Mouse (Mus musculus) hindbrain, postnatal 0 days (tissue): Measurements from ENCODE around the gene Itch. TPM values are rescaled to one million over a fixed set of nuclear protein-coding genes. Genes with fewer than 3 reads are reported as not detected.
A peak's percentile ranks its signal among the peaks of the same experiment; 100 is the strongest.
"Not testable (repeated sequence)": the region's sequence is repeated elsewhere in the genome, so short reads cannot be mapped to it uniquely, and the experiment has no call there.

Experiments used
- ATAC-seq: fragments of 200-750 bp; cut with Nextera tagmentation; 2 replicates; pipeline ENCODE4 v1.8.0; 2017; ENCODE audit warnings: mild to moderate bottlenecking, moderate TSS enrichment, moderate library complexity
- DNase-seq: peaks from one replicate; pipeline ENCODE4 v3.0.0-alpha.2; 2015; ENCODE audit warnings: low spot score
- H3K27ac ChIP-seq: fragments of 300-500 bp; sonication (generic); 2 replicates; pipeline ENCODE4 v1.5.1; 2014; ENCODE audit warnings: mild to moderate bottlenecking
- H3K27me3 ChIP-seq: fragments of 300-500 bp; sonication (generic); 2 replicates; pipeline ENCODE4 v1.6.1; 2014; ENCODE audit warnings: low read length, mixed read lengths; ENCODE audit not compliant: insufficient read depth
- H3K36me3 ChIP-seq: fragments of 300-500 bp; sonication (generic); 2 replicates; pipeline ENCODE4 v1.6.1; 2014; ENCODE audit warnings: low read length, mixed read lengths; ENCODE audit not compliant: insufficient read depth
- H3K4me1 ChIP-seq: fragments of 300-500 bp; sonication (generic); 2 replicates; pipeline ENCODE4 v1.6.1; 2014; ENCODE audit warnings: antibody characterized with exemption, low read length, mixed read lengths; ENCODE audit not compliant: insufficient read depth
- H3K4me2 ChIP-seq: fragments of 300-500 bp; sonication (generic); 2 replicates; pipeline ENCODE4 v1.6.1; 2014; ENCODE audit warnings: low read depth, mild to moderate bottlenecking, low read length, moderate library complexity, mixed read lengths
- H3K4me3 ChIP-seq: fragments of 300-500 bp; sonication (generic); 2 replicates; pipeline ENCODE4 v1.5.1; 2014; ENCODE audit warnings: low read length
- H3K9ac ChIP-seq: fragments of 300-500 bp; sonication (generic); replicated peaks from 2 replicates; pipeline ENCODE4 v1.6.1; 2014; ENCODE audit warnings: mild to moderate bottlenecking, low read length, moderate library complexity, mixed read lengths
- H3K9me3 ChIP-seq: fragments of 300-500 bp; sonication (generic); 2 replicates; pipeline ENCODE4 v1.6.1; 2016; ENCODE audit warnings: low read length, mixed read lengths
- CTCF ChIP-seq: IDR thresholded peaks from 2 replicates; pipeline ENCODE4 v1.5.1; 2016; ENCODE audit warnings: antibody characterized with exemption, control low read depth, low read depth
- WGBS: fragments of 180-500 bp; shearing (Covaris S2); extraction: QIAGEN DNeasy Blood & Tissue Kit; methylation state at CpG from one replicate; pipeline ENCODE4 v1.1.7; 2014; 5-methylcytosine and 5-hydroxymethylcytosine counted together
- polyA plus RNA-seq: library from polyadenylated mRNA; unstranded; fragments of >200 nt; fragmentation: Nextera tagmentation; extraction: Ambion mirVana; gene quantifications from 2 replicates; pipeline ENCODE4 v1.2.1, GENCODE M21; 2015
- total RNA-seq: library from RNA; depleted of rRNA; stranded (reverse); fragments of >200 nt; gene quantifications from 2 replicates; pipeline ENCODE4 v1.2.3, GENCODE M21; 2014

Gene Itch
- total and polyA plus RNA-seq, 2 experiments from 2014 or later: 22.2 to 32.5 TPM

DNA sequence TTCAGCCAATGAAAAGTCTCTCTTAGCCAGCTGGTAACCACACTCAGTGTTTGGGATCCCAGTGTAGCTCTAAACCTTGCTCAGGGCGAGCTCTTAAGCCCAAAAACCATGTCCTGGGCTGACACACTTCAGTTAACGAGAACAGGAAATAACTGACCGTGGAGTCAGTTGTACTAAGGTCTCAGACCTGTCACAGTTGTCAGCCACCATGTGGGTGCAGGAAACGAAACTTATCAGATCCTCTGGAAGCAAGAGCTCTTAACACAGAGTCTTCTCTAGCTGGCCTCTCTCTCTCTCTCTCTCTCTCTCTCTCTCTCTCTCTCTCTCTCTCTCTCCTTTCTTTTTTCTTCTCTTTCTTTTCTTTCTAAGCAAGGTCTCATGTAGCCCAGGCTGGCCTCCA is 39.9 kb upstream of the Itch start:
- 60% methylated on average over 4 of the region's 4 CpGs for WGBS
- no peaks in the 10 kb centered on the region for H3K9me3 ChIP-seq
- no peak overlapping the region for H3K9ac ChIP-seq
- DNase-seq: no peak
- no peak overlapping the region for H3K4me3 ChIP-seq
- no peak for TF ChIP-seq CTCF
- H3K4me1 ChIP-seq: no peaks in the 10 kb centered on the region
- no peaks in the 10 kb centered on the region for H3K36me3 ChIP-seq
- no peak overlapping the region for H3K27ac ChIP-seq
- no peaks in the 10 kb centered on the region for H3K27me3 ChIP-seq
- H3K4me2 ChIP-seq: no peak overlapping the region
- no peak for ATAC-seq

DNA sequence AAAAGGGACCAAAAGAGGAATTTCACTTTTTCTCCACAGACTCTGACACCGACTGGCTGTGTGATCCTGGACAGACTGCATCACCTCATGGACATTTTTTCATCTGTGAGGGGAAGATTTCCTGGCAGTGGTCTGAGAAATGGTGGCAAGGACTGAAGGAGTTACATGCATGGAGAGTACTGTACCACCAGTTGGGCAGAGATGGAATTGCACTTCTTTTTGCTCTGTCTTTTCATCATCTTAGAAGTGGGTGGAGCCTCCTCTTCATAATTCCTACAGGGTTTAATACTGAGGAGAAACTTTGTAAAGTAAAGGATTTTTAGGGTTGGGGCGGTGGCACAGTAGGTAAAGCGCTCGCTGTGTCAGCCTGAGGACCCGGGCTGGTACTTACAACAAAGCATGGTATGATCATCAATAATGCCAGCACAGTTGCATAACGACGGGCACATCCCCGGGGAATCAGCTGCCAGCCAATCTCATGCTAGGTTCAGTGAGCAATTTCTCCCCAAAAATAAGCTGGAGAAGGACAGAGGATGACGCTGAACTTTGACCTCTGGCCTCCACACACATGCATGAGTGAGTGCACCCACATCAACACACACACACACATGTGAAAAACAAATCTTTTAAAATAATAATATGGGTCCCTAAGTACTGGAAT is 34.5 kb upstream of the Itch start:
- no peaks in the 10 kb centered on the region for H3K9me3 ChIP-seq
- H3K36me3 ChIP-seq: no peaks in the 10 kb centered on the region
- ATAC-seq: no peak
- DNase-seq: peak; percentile 21
- no peak overlapping the region for H3K4me3 ChIP-seq
- WGBS: 79% methylated on average over 9 of the region's 9 CpGs
- H3K27ac ChIP-seq: no peak overlapping the region
- H3K4me2 ChIP-seq: no peak overlapping the region
- peak; percentile 51 for TF ChIP-seq CTCF
- H3K9ac ChIP-seq: no peak overlapping the region
- no peaks in the 10 kb centered on the region for H3K4me1 ChIP-seq
- no peaks in the 10 kb centered on the region for H3K27me3 ChIP-seq

DNA sequence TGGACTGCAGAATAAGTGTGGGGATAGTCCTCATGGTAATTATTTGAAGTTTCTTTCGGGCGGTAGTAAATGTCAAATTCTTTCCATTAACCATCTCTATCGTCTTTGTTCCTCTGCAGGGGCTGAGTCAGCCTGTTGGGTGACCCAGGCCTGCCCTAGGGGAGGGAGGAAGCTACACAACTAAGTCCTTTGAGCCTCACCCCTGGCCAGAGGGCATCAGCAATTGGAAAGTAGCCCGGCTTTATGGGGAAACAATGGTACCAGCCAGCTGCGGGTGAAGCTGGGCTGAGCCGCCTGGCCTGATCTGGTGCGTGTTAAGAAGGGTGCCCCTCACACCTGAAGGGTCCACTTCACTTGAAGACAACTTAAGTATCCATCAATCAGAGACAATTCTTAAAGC is 33.9 kb upstream of the Itch start:
- no peaks in the 10 kb centered on the region for H3K36me3 ChIP-seq
- 67% methylated on average over 7 of the region's 7 CpGs for WGBS
- TF ChIP-seq CTCF: no peak
- ATAC-seq: no peak
- no peak overlapping the region for H3K27ac ChIP-seq
- no peak overlapping the region for H3K4me3 ChIP-seq
- no peak for DNase-seq
- H3K4me1 ChIP-seq: no peaks in the 10 kb centered on the region
- H3K27me3 ChIP-seq: no peaks in the 10 kb centered on the region
- H3K9ac ChIP-seq: no peak overlapping the region
- no peaks in the 10 kb centered on the region for H3K9me3 ChIP-seq
- H3K4me2 ChIP-seq: no peak overlapping the region

DNA sequence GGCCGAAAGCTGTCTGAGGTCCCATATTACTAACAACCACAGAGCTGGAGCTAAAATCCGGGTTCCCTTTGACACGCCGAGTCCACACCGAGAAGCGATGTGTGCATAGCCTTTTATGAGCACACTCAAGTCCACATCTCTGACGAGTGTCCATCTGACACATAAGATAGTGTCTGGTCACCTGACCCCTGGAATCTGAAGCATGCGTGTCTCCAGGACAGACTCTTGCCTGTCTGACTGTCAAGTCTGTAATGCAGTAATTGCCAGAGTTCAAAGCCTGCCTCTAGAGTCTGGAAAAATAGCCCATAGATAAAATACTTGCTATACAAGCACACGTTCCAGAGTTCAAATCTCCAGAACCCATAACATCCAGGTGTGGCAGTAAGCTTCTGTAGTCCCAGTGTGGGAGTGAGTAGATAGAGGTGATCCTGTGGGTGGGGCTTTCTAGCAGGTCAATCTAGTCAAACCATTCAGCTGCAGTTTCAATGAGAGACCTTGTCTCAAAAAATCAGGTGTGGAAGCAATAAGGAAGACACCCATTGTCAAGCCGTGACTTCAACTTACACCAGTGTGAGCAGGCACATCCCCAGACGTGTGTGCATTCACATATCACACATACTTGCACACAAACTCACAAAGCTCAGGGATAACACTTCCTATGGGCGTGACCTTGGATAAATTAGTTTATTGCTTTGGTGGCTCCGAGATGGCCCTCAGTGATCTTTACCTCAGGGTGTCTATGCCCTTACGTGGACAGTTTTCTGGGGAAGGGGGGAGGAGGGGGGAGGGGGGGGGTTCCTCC is 33.1 kb upstream of the Itch start:
- Histone ChIP-seq H3K4me3 (no peak overlapping the region), H3K27ac (no peak overlapping the region), H3K9ac (no peak overlapping the region), H3K36me3 (no peaks in the 10 kb centered on the region), H3K4me2 (no peak overlapping the region), H3K27me3 (no peaks in the 10 kb centered on the region), H3K4me1 (no peaks in the 10 kb centered on the region), H3K9me3 (no peaks in the 10 kb centered on the region)
- WGBS: 91% methylated on average over 14 of the region's 14 CpGs
- no peak for ATAC-seq
- TF ChIP-seq CTCF: no peak
- DNase-seq: no peak

DNA sequence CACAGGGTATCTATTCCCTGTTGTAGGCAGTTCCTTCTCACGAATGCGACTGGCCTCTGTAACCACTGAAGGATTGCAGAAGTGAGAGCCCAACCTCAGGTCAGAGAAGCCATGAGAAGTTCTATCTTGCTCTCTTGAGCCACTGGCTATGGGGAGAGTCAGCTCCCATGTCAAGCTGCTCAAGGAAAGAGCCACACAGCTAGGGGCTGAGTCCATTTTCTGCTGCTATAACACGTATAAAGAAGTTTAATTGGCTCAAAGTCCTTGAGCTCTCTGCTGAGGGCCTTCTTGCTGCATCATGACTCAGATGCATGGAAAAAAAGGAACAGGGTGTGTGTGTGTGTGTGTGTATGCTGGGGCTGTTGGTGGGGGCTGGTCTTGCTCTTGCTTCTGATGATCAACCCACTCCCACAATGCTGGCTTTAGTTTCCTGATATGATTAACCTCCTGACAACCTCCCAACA is 32.5 kb upstream of the Itch start:
- Histone ChIP-seq H3K27ac (no peak overlapping the region), H3K4me2 (no peak overlapping the region), H3K4me1 (no peaks in the 10 kb centered on the region), H3K27me3 (no peaks in the 10 kb centered on the region), H3K9me3 (no peaks in the 10 kb centered on the region), H3K4me3 (no peak overlapping the region), H3K9ac (no peak overlapping the region), H3K36me3 (no peaks in the 10 kb centered on the region)
- no peak for TF ChIP-seq CTCF
- WGBS: 94% methylated on average over 3 of the region's 3 CpGs
- ATAC-seq: no peak
- DNase-seq: no peak

DNA sequence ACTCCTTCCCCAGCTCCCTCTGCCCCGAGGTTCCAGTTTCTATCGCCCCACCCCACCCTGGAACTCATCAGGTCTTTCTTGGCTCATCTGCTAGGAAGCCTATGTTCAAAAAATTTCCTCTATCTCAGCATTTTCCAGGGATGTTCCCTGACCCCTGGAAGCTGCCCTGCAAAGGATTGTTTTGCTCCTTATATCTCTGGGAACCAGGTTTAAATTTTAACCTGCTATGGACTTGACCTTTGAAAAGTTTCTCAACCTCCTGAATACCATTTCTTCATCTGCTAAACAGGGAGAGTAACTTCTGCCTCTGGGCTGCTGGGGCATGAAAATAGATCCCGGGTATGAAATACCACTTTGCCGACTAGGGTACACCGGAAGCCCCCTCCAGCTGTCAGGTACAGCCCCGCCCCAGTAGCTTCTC is 31.5 kb upstream of the Itch start:
- 67% methylated on average over 6 of the region's 6 CpGs for WGBS
- no peak overlapping the region for H3K27ac ChIP-seq
- H3K27me3 ChIP-seq: no peaks in the 10 kb centered on the region
- H3K9me3 ChIP-seq: no peaks in the 10 kb centered on the region
- no peak for TF ChIP-seq CTCF
- no peaks in the 10 kb centered on the region for H3K36me3 ChIP-seq
- no peak overlapping the region for H3K4me3 ChIP-seq
- H3K4me2 ChIP-seq: no peak overlapping the region
- H3K9ac ChIP-seq: no peak overlapping the region
- no peak for ATAC-seq
- no peaks in the 10 kb centered on the region for H3K4me1 ChIP-seq
- DNase-seq: no peak

DNA sequence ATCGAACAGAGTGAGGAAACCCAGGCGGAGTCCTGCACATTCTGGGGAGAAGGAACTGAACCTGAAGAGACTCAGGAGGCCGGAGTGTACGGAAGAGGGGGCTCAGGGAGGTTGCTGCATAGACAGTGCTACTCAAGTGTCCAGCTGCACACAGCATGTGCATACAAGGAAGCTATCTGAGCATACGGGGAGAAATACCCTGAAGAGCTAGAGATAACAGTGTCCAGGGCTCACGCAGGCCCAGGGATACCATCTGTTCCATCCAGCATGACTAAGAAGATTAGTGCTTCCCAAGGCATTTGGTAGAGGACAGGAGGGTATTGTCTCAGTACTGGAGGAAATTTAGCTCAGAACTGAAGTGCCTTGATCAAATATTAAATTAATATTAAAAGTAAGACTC is 29.7 kb upstream of the Itch start:
- peak; percentile 43 for DNase-seq
- no peak overlapping the region for H3K4me2 ChIP-seq
- peak; percentile 61 for ATAC-seq
- no peaks in the 10 kb centered on the region for H3K27me3 ChIP-seq
- no peak overlapping the region for H3K4me3 ChIP-seq
- no peaks in the 10 kb centered on the region for H3K9me3 ChIP-seq
- H3K27ac ChIP-seq: no peak overlapping the region
- H3K36me3 ChIP-seq: no peaks in the 10 kb centered on the region
- WGBS: 56% methylated on average over 6 of the region's 6 CpGs
- H3K4me1 ChIP-seq: no peaks in the 10 kb centered on the region
- no peak for TF ChIP-seq CTCF
- H3K9ac ChIP-seq: no peak overlapping the region

DNA sequence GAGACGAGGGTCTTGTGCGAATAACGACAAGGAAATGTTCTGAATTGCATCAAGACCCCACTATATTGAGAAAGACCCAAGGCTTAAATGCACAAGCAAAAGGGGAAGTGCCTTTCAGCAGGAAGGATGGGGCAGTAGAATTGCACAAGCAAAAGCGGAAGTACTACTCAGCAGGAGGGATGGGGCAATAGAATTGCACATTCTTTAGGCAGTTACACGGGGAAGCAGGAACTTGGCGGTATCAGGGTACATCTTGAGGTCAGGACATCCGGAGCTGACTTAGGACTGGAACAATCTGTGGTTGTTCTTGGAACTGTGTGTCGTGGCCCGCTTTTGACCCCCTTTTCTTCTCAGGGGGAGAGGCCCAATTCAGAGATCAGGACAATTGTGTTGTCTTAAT is 26.0 kb upstream of the Itch start:
- H3K9ac ChIP-seq, H3K4me1 ChIP-seq, ATAC-seq, H3K4me2 ChIP-seq, H3K27me3 ChIP-seq, DNase-seq, H3K9me3 ChIP-seq, H3K36me3 ChIP-seq, H3K27ac ChIP-seq, H3K4me3 ChIP-seq: not testable (repeated sequence)
- WGBS: 80% methylated on average over 9 of the region's 9 CpGs
